Mouse (Mus musculus) heart, embryonic 16.5 days (tissue): ENCODE measurements around the gene Stum. TPM values are rescaled to one million over a fixed set of nuclear protein-coding genes. Genes with fewer than 3 reads are reported as not detected.

Source experiments
- ATAC-seq: fragments of 200-750 bp; cut with Nextera tagmentation; replicated peaks from 2 replicates; pipeline ENCODE4 v1.8.0; 2017; ENCODE audit warnings: moderate number of reproducible peaks; ENCODE audit not compliant: insufficient read depth, low FRiP score; ENCODE audit errors: extremely low read depth
- H3K27ac ChIP-seq: fragments of 300-500 bp; sonication (generic); 2 replicates; pipeline ENCODE4 v1.5.1; 2014; ENCODE audit warnings: mild to moderate bottlenecking, low read length, control low read depth, moderate library complexity
- H3K27me3 ChIP-seq: fragments of 300-500 bp; sonication (generic); 2 replicates; pipeline ENCODE4 v1.6.1; 2014; ENCODE audit warnings: low read length, mixed read lengths; ENCODE audit not compliant: control insufficient read depth, insufficient read depth
- H3K36me3 ChIP-seq: fragments of 300-500 bp; sonication (generic); 2 replicates; pipeline ENCODE4 v1.6.1; 2014; ENCODE audit not compliant: control insufficient read depth, insufficient read depth
- H3K4me1 ChIP-seq: fragments of 300-500 bp; sonication (generic); 2 replicates; pipeline ENCODE4 v1.6.1; 2014; ENCODE audit warnings: low read length, mixed read lengths; ENCODE audit not compliant: control insufficient read depth, insufficient read depth
- H3K4me2 ChIP-seq: fragments of 300-500 bp; sonication (generic); 2 replicates; pipeline ENCODE4 v1.6.1; 2014; ENCODE audit warnings: low read depth, mild to moderate bottlenecking, control low read depth, low read length
- H3K4me3 ChIP-seq: fragments of 300-500 bp; sonication (generic); 2 replicates; pipeline ENCODE4 v1.5.1; 2014; ENCODE audit warnings: mild to moderate bottlenecking, control low read depth, low read length
- H3K9ac ChIP-seq: fragments of 300-500 bp; sonication (generic); 2 replicates; pipeline ENCODE4 v1.6.1; 2014; ENCODE audit warnings: low read length, control low read depth
- H3K9me3 ChIP-seq: fragments of 300-500 bp; sonication (generic); replicated peaks from 2 replicates; pipeline ENCODE4 v1.6.1; 2016; ENCODE audit warnings: low read length; ENCODE audit not compliant: control insufficient read depth
- WGBS: fragments of 180-500 bp; shearing (Covaris S2); extraction: QIAGEN DNeasy Blood & Tissue Kit; methylation state at CpG from one replicate; pipeline ENCODE4 v1.1.7; 2014; 5-methylcytosine and 5-hydroxymethylcytosine counted together
- polyA plus RNA-seq: library from polyadenylated mRNA; unstranded; fragments of >200 nt; fragmentation: Nextera tagmentation; extraction: Ambion mirVana; gene quantifications from 2 replicates; pipeline ENCODE4 v1.2.1, GENCODE M21; 2015

The Stum gene
- polyA plus RNA-seq, 1 experiment from 2014 or later, result 1.00 TPM

- no peak overlapping the region for H3K4me2 ChIP-seq
- peaks cover 7% of the 10 kb centered on the region for H3K27me3 ChIP-seq
- H3K4me3 ChIP-seq, result no peak overlapping the region
- no peaks in the 10 kb centered on the region for H3K4me1 ChIP-seq
- H3K36me3 ChIP-seq, result no peaks in the 10 kb centered on the region
- 65% methylated on average over 5 of the region's 5 CpGs for WGBS
- no peak for ATAC-seq
- H3K9ac ChIP-seq, result no peak overlapping the region
- H3K27ac ChIP-seq, result no peak overlapping the region
- H3K9me3 ChIP-seq, result no peaks in the 10 kb centered on the region
These were observed 20.2 kb upstream of the Stum start for GRCm38 (mm10) chr1:180503484-180503883.

DNA sequence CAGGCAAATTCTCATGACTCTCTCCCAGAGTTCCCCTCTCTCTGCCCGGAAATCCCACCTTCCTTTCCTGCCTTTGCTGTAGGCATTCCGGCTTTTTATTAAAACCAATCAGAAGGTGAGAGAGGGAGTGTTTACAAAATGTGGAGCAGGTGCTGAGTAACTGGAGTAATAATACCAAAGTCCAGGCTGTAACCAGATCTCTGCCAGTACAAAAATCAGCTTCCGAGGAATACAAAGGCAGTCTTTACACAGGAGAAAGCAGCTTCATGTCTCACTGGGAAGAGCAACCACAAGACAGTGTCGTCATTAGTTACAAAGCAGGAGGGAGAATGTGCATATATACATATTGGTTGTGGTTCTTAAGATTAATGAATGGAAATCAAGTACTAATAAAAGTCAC, 19.3 kb upstream of the Stum start:
- Histone ChIP-seq H3K9ac (no peak overlapping the region), H3K4me1 (no peaks in the 10 kb centered on the region), H3K27me3 (peaks cover 5% of the 10 kb centered on the region; the same call in 1 of the 2 replicates), H3K36me3 (no peaks in the 10 kb centered on the region), H3K4me3 (no peak overlapping the region), H3K27ac (no peak overlapping the region), H3K9me3 (no peaks in the 10 kb centered on the region), H3K4me2 (no peak overlapping the region)
- no peak for ATAC-seq
- 63% methylated on average over 4 of the region's 4 CpGs for WGBS

DNA sequence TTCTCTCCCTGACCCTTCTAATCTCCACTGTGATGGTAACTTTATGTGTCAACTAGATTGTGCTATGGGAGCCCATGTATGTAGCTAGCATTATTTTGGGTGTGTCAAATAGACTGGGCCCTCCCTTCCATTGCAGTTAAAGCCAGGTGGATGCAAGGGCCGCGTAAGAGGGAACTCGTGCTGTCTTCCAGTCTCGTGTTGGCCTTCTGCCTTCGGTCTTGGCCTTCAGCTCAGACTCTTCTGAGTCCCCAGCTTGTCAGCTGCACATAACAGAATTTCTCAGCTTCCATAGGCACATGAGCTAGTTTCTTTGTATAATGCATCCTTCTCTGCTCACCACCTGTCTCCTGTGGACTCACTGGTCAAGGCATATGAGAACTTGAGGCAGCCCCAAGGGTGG, 17.3 kb upstream of the Stum start:
- Histone ChIP-seq H3K27me3 (peaks cover 5% of the 10 kb centered on the region; the same call in 1 of the 2 replicates), H3K36me3 (no peaks in the 10 kb centered on the region), H3K9ac (no peak overlapping the region), H3K9me3 (no peaks in the 10 kb centered on the region), H3K4me2 (no peak overlapping the region), H3K4me3 (no peak overlapping the region), H3K27ac (no peak overlapping the region), H3K4me1 (no peaks in the 10 kb centered on the region)
- 84% methylated on average over 5 of the region's 5 CpGs for WGBS
- no peak for ATAC-seq

GRCm38 (mm10) chr1:180500218-180500617, 16.9 kb upstream of the Stum start:
- Histone ChIP-seq H3K36me3 (no peaks in the 10 kb centered on the region), H3K9me3 (no peaks in the 10 kb centered on the region), H3K4me3 (no peak overlapping the region), H3K27ac (no peak overlapping the region), H3K4me1 (no peaks in the 10 kb centered on the region), H3K9ac (no peak overlapping the region), H3K4me2 (no peak overlapping the region), H3K27me3 (peaks cover 5% of the 10 kb centered on the region; the same call in 1 of the 2 replicates)
- WGBS, result 38% methylated on average over 4 of the region's 4 CpGs
- ATAC-seq, result no peak

- Histone ChIP-seq H3K27ac (no peak overlapping the region), H3K27me3 (peaks cover 5% of the 10 kb centered on the region; the same call in 1 of the 2 replicates), H3K4me1 (no peaks in the 10 kb centered on the region), H3K36me3 (no peaks in the 10 kb centered on the region), H3K4me2 (no peak overlapping the region), H3K9me3 (no peaks in the 10 kb centered on the region), H3K9ac (no peak overlapping the region), H3K4me3 (no peak overlapping the region)
- no peak for ATAC-seq
- 88% methylated on average over 3 of the region's 3 CpGs for WGBS
These were observed 16.5 kb upstream of the Stum start for GRCm38 (mm10) chr1:180499766-180500165.

- no peaks in the 10 kb centered on the region for H3K36me3 ChIP-seq
- no peaks in the 10 kb centered on the region; the same call in 1 of the 2 replicates for H3K27me3 ChIP-seq
- no peaks in the 10 kb centered on the region for H3K9me3 ChIP-seq
- no peak overlapping the region for H3K4me3 ChIP-seq
- no peak for ATAC-seq
- no peaks in the 10 kb centered on the region for H3K4me1 ChIP-seq
- no peak overlapping the region for H3K4me2 ChIP-seq
- no peak overlapping the region for H3K27ac ChIP-seq
- WGBS, result 46% methylated on average over 9 of the region's 9 CpGs
- no peak overlapping the region for H3K9ac ChIP-seq
These were observed 9.5 kb upstream of the Stum start for GRCm38 (mm10) chr1:180492777-180493176.

GRCm38 (mm10) chr1:180485346-180485745, 2.0 kb upstream of the Stum start:
- Histone ChIP-seq H3K4me1 (peaks cover 23% of the 10 kb centered on the region), H3K36me3 (no peaks in the 10 kb centered on the region), H3K4me3 (no peak overlapping the region), H3K27me3 (peaks cover 59% of the 10 kb centered on the region), H3K27ac (no peak overlapping the region), H3K9me3 (no peaks in the 10 kb centered on the region), H3K4me2 (no peak overlapping the region), H3K9ac (no peak overlapping the region)
- 85% methylated on average over 5 of the region's 5 CpGs for WGBS
- no peak for ATAC-seq

- H3K36me3 ChIP-seq, result no peaks in the 10 kb centered on the region
- H3K4me2 ChIP-seq, result peak overlapping the region; percentile 79
- WGBS, result 5% methylated on average over 39 of the region's 39 CpGs
- ATAC-seq, result no peak; the same call in 1 of the 2 replicates
- H3K27me3 ChIP-seq, result peaks cover 71% of the 10 kb centered on the region
- H3K9ac ChIP-seq, result peak overlapping the region; percentile 56; the same call in 1 of the 2 replicates
- H3K4me3 ChIP-seq, result peak overlapping the region; percentile 54
- H3K4me1 ChIP-seq, result peaks cover 23% of the 10 kb centered on the region
- no peak overlapping the region for H3K27ac ChIP-seq
- H3K9me3 ChIP-seq, result no peaks in the 10 kb centered on the region
These were observed 385 bp downstream of the Stum start for GRCm38 (mm10) chr1:180482840-180483398.

DNA sequence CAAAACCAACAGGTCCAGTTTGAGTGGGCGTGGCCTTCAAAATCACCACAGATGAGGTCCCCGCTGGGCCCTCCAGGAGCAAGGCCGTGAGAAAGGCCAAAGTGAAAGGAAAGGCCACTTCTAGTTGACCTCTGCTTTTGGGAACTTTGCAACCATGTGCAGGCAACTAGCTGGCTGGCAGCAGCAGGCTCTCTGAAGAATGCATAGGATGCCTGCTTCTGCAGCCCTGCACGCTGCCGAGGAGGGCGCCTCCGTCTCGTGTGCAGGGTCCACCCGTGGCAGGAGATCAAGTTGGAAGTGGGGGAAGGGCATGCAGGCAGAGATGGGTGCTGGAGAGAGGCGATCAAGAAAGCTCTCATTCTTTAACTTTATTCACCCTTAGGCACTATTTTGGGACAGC, 1.3 kb downstream of the Stum start:
- H3K36me3 ChIP-seq, result no peaks in the 10 kb centered on the region
- H3K9me3 ChIP-seq, result no peaks in the 10 kb centered on the region
- WGBS, result 31% methylated on average over 10 of the region's 10 CpGs
- no peak overlapping the region for H3K27ac ChIP-seq
- peaks cover 23% of the 10 kb centered on the region for H3K4me1 ChIP-seq
- peak overlapping the region; percentile 79; the same call in 1 of the 2 replicates for H3K4me2 ChIP-seq
- H3K27me3 ChIP-seq, result peaks cover 71% of the 10 kb centered on the region
- no peak for ATAC-seq
- peak overlapping the region; percentile 14 for H3K4me3 ChIP-seq
- no peak overlapping the region for H3K9ac ChIP-seq
